Mouse (Mus musculus): ENCODE data around the gene Trappc10. TPM values are rescaled to one million over a fixed set of nuclear protein-coding genes. Genes with fewer than 3 reads are reported as not detected.

Trappc10 gene
- 47.4 TPM for polyA plus RNA-seq (2017; shearing (Covaris generic))

GRCm38 (mm10) chr10:78244438-78245224, at the start of gene Trappc10:
TSS of gene Trappc10 (minus strand) at chr10:78244641.

DNA sequence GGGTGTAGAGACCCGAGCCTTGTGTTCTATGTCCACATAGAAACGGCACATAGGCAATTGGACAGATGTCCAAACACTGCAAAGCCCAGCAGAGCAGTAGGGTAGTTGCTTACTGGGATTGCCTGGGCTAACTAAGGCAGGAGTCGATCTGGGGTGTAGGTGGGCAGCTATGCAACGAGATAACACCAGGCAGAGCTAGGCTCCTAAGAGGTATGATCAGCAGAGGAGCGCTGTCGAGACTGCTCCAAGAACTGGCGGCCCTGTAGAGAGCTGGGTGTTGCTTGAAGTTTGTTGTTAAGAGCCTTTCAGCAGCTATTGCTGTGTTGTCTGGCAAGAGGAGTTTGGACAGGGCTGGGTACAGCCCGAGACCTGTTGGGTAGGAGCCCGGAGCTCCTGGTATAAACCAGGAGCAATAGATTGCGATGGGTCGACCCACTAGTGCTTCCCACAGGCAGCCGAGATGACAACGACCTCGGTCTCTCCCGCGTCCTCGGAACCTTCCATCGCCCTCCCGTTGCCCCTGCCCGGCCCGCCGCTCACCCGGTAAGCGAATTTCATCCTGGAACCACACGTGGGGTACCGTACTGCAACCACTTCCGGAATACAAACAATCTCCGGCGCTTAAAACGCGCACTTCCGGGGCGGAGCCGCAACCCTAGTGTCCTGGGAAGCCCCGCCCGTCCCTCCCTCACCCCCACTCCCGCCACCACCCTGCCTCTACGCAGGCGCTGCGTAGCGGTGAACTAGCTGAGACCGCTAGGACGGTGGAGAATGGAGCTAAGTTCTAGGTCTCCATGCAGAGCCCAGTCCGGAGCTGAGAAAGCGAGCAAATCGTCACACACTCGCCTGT, 59.7 kb downstream of the Trappc10 start, which contains the start of gene Pwp2:
Gene Pwp2, minus strand, starts transcription at position 619 of the 850 bp plus-strand sequence.

DNA sequence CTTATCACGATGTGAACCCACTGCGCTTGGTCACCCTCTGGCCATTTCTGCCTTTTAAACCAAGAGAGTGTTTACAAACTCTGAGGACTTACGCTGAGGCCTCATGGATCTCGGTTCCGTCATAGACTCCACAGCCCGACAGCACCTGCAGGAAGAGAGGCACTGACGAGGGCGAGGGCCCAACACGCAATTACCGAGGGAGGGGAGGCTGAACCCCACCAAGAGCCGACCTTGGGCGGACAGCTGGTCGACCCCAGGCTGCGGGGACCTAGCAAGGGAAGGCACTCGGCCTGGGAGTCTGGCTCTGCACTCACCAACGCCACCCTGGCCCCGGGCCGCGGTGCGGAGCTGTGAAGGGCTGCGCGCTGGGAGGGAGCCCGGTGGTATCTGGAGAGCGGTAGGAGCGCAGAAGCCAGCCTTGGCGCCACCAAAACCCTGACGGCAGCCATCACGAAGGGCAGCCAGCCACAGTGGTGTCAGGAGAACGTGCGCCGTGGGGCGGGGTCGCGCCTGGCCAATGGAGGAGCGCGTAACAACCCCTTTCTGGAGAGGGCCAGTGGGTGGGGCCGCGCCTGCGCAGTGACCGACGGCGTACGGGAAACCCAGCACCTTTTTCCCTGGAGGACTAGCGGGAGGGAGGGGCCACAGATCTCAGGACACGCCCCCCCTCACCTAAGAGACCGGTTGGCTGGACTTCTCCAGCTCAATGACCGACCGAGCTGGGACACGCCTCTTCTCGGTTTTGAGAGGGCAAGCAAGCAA, 75.0 kb downstream of the Trappc10 start, which contains the start of gene D10Jhu81e:
Gene D10Jhu81e, minus strand, starts transcription at position 502 of the 762 bp plus-strand sequence.

Other genes starting within 250 kb of the Trappc10 start
- gene Pfkl, start 234.6 kb downstream of the Trappc10 start, polyA plus RNA-seq (2017; shearing (Covaris generic)), result 125 TPM
- gene Dnmt3l, start 202.7 kb downstream of the Trappc10 start, polyA plus RNA-seq (2017; shearing (Covaris generic)), result not detected
- 0.32 TPM for gene Aire, start 201.0 kb downstream of the Trappc10 start, polyA plus RNA-seq (2017; shearing (Covaris generic))
- gene Icosl, start 175.3 kb downstream of the Trappc10 start, polyA plus RNA-seq (2017; shearing (Covaris generic)), result 12.5 TPM
- 44.1 TPM for gene D10Jhu81e, start 74.9 kb downstream of the Trappc10 start, polyA plus RNA-seq (2017; shearing (Covaris generic))
- 20.6 TPM for gene Pwp2, start 59.5 kb downstream of the Trappc10 start, polyA plus RNA-seq (2017; shearing (Covaris generic))
- 145 TPM for gene Agpat3, start 107.8 kb upstream of the Trappc10 start, polyA plus RNA-seq (2017; shearing (Covaris generic))
- 344 TPM for gene Rrp1, start 168.4 kb upstream of the Trappc10 start, polyA plus RNA-seq (2017; shearing (Covaris generic))
- 153 TPM for gene Cstb, start 181.0 kb upstream of the Trappc10 start, polyA plus RNA-seq (2017; shearing (Covaris generic))
- 18.7 TPM for gene Pdxk, start 220.3 kb upstream of the Trappc10 start, polyA plus RNA-seq (2017; shearing (Covaris generic))

Measured in effector memory CD4-positive, alpha-beta T cell, adult 5 months (primary cell).